Mouse (Mus musculus): Measurements from ENCODE around the gene Arhgap45. TPM values are rescaled to one million over a fixed set of nuclear protein-coding genes. Genes with fewer than 3 reads are reported as not detected.

Arhgap45 gene
- total and polyA plus RNA-seq, 2 experiments from 2014 or later = 1.6 to 1.7 TPM

DNA sequence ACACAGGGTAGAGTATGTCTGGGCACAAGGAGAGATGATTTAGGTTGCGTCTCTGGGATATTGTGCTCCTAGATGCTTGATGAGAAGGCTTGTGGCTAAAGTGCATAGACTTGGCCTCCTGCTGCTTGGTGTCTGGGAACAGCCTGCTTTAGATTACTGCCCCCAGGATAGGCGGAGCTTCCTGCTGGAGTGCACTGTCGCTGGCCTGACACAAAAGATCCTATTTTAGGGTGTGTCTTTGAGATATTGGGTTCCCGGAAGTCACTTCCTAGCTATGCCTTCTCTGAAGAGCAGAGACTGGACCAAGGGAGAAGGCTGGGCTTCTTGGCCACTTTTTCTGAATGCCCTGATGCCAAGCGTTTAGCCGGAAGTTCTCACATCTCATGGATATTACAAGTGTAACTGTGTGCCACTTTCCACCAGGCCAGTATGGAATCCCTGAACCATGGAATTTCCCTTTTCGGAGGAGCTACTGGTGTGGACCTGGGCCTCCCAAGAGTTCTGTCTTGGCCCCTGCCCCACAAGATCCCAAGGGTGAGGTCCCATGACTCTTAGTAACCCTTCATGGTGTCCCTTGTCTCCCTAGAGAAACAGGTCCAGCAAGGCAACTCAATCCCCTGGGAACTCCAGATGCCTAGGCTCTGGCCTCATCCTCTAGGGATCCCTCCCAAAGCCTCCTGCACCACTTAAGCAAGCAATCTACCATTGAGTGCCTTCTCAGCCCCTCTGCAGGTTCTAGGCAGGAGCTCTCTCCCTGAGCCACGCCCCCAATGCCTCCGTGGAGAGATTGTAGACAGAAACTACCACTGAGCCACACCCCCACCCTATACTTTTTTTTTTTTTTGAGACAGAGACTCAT is 12.8 kb upstream of the Arhgap45 start:
- no peak for TF ChIP-seq CTCF (IDR thresholded peaks at IDR 0.05)
- H3K36me3 ChIP-seq (ENCODE audit: insufficient read depth, low read length) = no peaks in the 10 kb centered on the region
- peaks cover 5% of the 10 kb centered on the region; the same call in 1 of the 2 replicates for H3K27me3 ChIP-seq (ENCODE audit: insufficient read depth, low read length)
- H3K27ac ChIP-seq (ENCODE audit: low read depth, low read length) = no peak overlapping the region
- no peak overlapping the region for H3K4me3 ChIP-seq (ENCODE audit: low read depth, low read length)
- H3K9me3 ChIP-seq (ENCODE audit: low read length) = no peaks in the 10 kb centered on the region
- DNase-seq (ENCODE audit: low spot score) (no peak), ATAC-seq (ENCODE audit: low FRiP score) (no peak)
- no peaks in the 10 kb centered on the region for H3K4me1 ChIP-seq (ENCODE audit: insufficient read depth, low read length)
- no peak overlapping the region for H3K9ac ChIP-seq (replicated peaks; ENCODE audit: low read length, poor library complexity, severe bottlenecking)
- WGBS = 64% methylated on average over 9 of the region's 9 CpGs
- no peak overlapping the region for H3K4me2 ChIP-seq (ENCODE audit: low read depth, low read length, poor library complexity, severe bottlenecking)

- ATAC-seq (ENCODE audit: low FRiP score) = no peak
- Histone ChIP-seq H3K9ac (replicated peaks; ENCODE audit: low read length, poor library complexity, severe bottlenecking) (no peak overlapping the region), H3K4me3 (ENCODE audit: low read depth, low read length) (no peak overlapping the region), H3K4me2 (ENCODE audit: low read depth, low read length, poor library complexity, severe bottlenecking) (no peak overlapping the region), H3K4me1 (ENCODE audit: insufficient read depth, low read length) (no peaks in the 10 kb centered on the region), H3K27me3 (ENCODE audit: insufficient read depth, low read length) (peaks cover 5% of the 10 kb centered on the region; the same call in 1 of the 2 replicates), H3K36me3 (ENCODE audit: insufficient read depth, low read length) (0 out of 2 replicates have a peak, but pooled peaks cover 4% of the 10 kb centered on the region), H3K27ac (ENCODE audit: low read depth, low read length) (no peak overlapping the region), H3K9me3 (ENCODE audit: low read length) (no peaks in the 10 kb centered on the region)
- 76% methylated on average over 8 of the region's 8 CpGs for WGBS
- TF ChIP-seq CTCF (IDR thresholded peaks at IDR 0.05) = no peak
- DNase-seq (ENCODE audit: low spot score) = no peak
These were observed 12.2 kb upstream of the Arhgap45 start for GRCm38 (mm10) chr10:80004233-80004705.

GRCm38 (mm10) chr10:80011740-80012139 is 4.7 kb upstream of the Arhgap45 start:
- Histone ChIP-seq H3K27ac (ENCODE audit: low read depth, low read length) (no peak overlapping the region), H3K9me3 (ENCODE audit: low read length) (peaks cover 16% of the 10 kb centered on the region), H3K4me1 (ENCODE audit: insufficient read depth, low read length) (no peaks in the 10 kb centered on the region), H3K27me3 (ENCODE audit: insufficient read depth, low read length) (peaks cover 21% of the 10 kb centered on the region), H3K9ac (replicated peaks; ENCODE audit: low read length, poor library complexity, severe bottlenecking) (no peak overlapping the region), H3K36me3 (ENCODE audit: insufficient read depth, low read length) (peaks cover 11% of the 10 kb centered on the region; the same call in 1 of the 2 replicates), H3K4me2 (ENCODE audit: low read depth, low read length, poor library complexity, severe bottlenecking) (no peak overlapping the region), H3K4me3 (ENCODE audit: low read depth, low read length) (no peak overlapping the region)
- DNase-seq (ENCODE audit: low spot score) (no peak), ATAC-seq (ENCODE audit: low FRiP score) (no peak)
- no peak for TF ChIP-seq CTCF (IDR thresholded peaks at IDR 0.05)
- WGBS = 88% methylated on average over 6 of the region's 6 CpGs

DNA sequence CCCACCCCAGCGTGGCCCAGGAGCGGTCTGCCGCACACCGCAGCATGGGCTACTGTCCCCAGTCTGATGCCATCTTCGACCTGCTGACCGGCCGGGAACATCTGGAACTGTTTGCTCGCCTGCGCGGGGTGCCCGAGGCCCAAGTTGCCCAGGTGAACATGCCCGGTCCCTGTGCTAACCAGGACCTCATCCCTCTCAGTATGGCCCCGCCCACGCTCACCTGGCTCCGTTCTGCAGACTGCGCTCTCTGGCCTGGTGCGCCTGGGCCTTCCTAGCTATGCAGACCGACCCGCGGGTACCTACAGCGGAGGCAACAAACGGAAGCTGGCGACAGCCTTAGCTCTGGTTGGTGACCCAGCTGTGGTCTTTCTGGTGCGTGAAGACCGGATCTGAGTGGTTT is 2.8 kb upstream of the Arhgap45 start:
- no peak for DNase-seq (ENCODE audit: low spot score)

GRCm38 (mm10) chr10:80014484-80015290 is 1.8 kb upstream of the Arhgap45 start:
- Histone ChIP-seq H3K27ac (ENCODE audit: low read depth, low read length) (no peak overlapping the region), H3K9ac (replicated peaks; ENCODE audit: low read length, poor library complexity, severe bottlenecking) (no peak overlapping the region), H3K4me1 (ENCODE audit: insufficient read depth, low read length) (no peaks in the 10 kb centered on the region), H3K36me3 (ENCODE audit: insufficient read depth, low read length) (peaks cover 7% of the 10 kb centered on the region; the same call in 1 of the 2 replicates), H3K9me3 (ENCODE audit: low read length) (peaks cover 16% of the 10 kb centered on the region), H3K27me3 (ENCODE audit: insufficient read depth, low read length) (peaks cover 24% of the 10 kb centered on the region), H3K4me2 (ENCODE audit: low read depth, low read length, poor library complexity, severe bottlenecking) (no peak overlapping the region), H3K4me3 (ENCODE audit: low read depth, low read length) (no peak overlapping the region)
- 0 out of 2 replicates have a peak, but pooled peaks have one; percentile 8 for TF ChIP-seq CTCF (IDR thresholded peaks at IDR 0.05)
- WGBS = 31% methylated on average over 28 of the region's 28 CpGs
- ATAC-seq (ENCODE audit: low FRiP score) (no peak), DNase-seq (ENCODE audit: low spot score) (no peak)

More for the DNA sequence above, 2.8 kb upstream of the Arhgap45 start:
- H3K9me3 ChIP-seq (ENCODE audit: low read length) = peaks cover 16% of the 10 kb centered on the region
- no peak for ATAC-seq (ENCODE audit: low FRiP score)
- TF ChIP-seq CTCF (IDR thresholded peaks at IDR 0.05) = no peak
- H3K4me2 ChIP-seq (ENCODE audit: low read depth, low read length, poor library complexity, severe bottlenecking) = no peak overlapping the region
- H3K27ac ChIP-seq (ENCODE audit: low read depth, low read length) = no peak overlapping the region
- H3K27me3 ChIP-seq (ENCODE audit: insufficient read depth, low read length) = peaks cover 21% of the 10 kb centered on the region
- no peak overlapping the region for H3K9ac ChIP-seq (replicated peaks; ENCODE audit: low read length, poor library complexity, severe bottlenecking)
- H3K36me3 ChIP-seq (ENCODE audit: insufficient read depth, low read length) = peaks cover 11% of the 10 kb centered on the region; the same call in 1 of the 2 replicates
- no peak overlapping the region for H3K4me3 ChIP-seq (ENCODE audit: low read depth, low read length)
- 39% methylated on average over 25 of the region's 25 CpGs for WGBS
- no peaks in the 10 kb centered on the region for H3K4me1 ChIP-seq (ENCODE audit: insufficient read depth, low read length)
